Mouse (Mus musculus) liver, postnatal 0 days (tissue): ENCODE results near the gene Tmem269.

Experiments
- CTCF ChIP-seq: sonication (generic); IDR thresholded peaks from 2 replicates; pipeline ENCODE4 v1.5.1; 2016; ENCODE audit warnings: antibody characterized with exemption, low read depth
- EP300 ChIP-seq: IDR thresholded peaks from 2 replicates; pipeline ENCODE4 v1.6.1; 2016; ENCODE audit warnings: antibody characterized with exemption, low read depth, mild to moderate bottlenecking

GRCm38 (mm10) chr4:119189392-119189791 lies 28.6 kb downstream of the Tmem269 start:
- TF ChIP-seq CTCF (no peak), EP300 (no peak)
